Mouse (Mus musculus): ENCODE results near the gene Tmtc2.

DNA sequence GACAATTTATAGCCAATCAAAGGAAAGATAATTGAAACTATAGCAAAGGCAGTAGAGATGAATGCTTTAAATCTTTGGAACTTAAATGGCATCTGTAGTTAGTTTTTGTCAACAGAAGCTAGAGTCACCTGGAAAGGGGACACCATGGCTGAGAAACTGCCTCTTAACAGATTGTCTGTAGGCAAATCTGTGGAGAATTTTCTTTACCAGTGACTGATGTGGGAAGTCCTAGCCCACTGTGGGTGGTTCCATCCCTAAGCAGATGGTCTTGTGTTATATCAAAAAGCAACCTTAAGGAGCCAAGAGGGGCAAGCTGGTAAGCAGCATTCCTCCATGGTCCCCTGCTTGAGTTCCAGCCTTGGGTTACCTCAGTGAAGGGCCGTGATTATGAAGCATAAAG, 281.3 kb downstream of the Tmtc2 start:
- no peak for TF ChIP-seq CTCF (conservative IDR thresholded peaks at IDR 0.05; ENCODE audit: low read length)
- TF ChIP-seq NANOG (IDR thresholded peaks at IDR 0.05; ENCODE audit: borderline replicate concordance, low read length) = no peak
